Mouse (Mus musculus): Measurements from ENCODE around the gene Apaf1.

The Apaf1 gene

GRCm38 (mm10) chr10:90974084-90974483 lies 108.5 kb downstream of the Apaf1 start:
- DNase-seq, result no peak

GRCm38 (mm10) chr10:90970560-90970959 lies 112.0 kb downstream of the Apaf1 start:
- DNase-seq, result no peak

GRCm38 (mm10) chr10:90969355-90970174 lies 113.0 kb downstream of the Apaf1 start:
- peak; percentile 7 for DNase-seq

- DNase-seq, result no peak
Observed at GRCm38 (mm10) chr10:90968247-90968646, 114.3 kb downstream of the Apaf1 start.

- no peak for DNase-seq
Observed at GRCm38 (mm10) chr10:90966821-90967220, 115.7 kb downstream of the Apaf1 start.

- no peak for DNase-seq
Observed at GRCm38 (mm10) chr10:90965671-90966315, 116.8 kb downstream of the Apaf1 start.

GRCm38 (mm10) chr10:90964511-90964910 lies 118.1 kb downstream of the Apaf1 start:
- no peak for DNase-seq

- DNase-seq, result no peak
Observed at GRCm38 (mm10) chr10:90960374-90960773, 122.2 kb downstream of the Apaf1 start.

- DNase-seq, result no peak
Observed at GRCm38 (mm10) chr10:90953821-90954220, 128.7 kb downstream of the Apaf1 start.

- no peak for DNase-seq
Observed at GRCm38 (mm10) chr10:90953103-90953709, 129.4 kb downstream of the Apaf1 start.

GRCm38 (mm10) chr10:90947608-90948373 lies 134.8 kb downstream of the Apaf1 start:
- DNase-seq, result no peak

- DNase-seq, result no peak
Observed at GRCm38 (mm10) chr10:90947043-90947442, 135.5 kb downstream of the Apaf1 start.

GRCm38 (mm10) chr10:90942001-90942700 lies 140.4 kb downstream of the Apaf1 start:
- no peak for DNase-seq

GRCm38 (mm10) chr10:90940521-90941520 lies 141.7 kb downstream of the Apaf1 start:
- DNase-seq, result no peak
